Mouse (Mus musculus) thymus, postnatal 10 days (tissue): ENCODE data around the gene Sorcs2.
"Not testable (repeated sequence)": the region's sequence is repeated elsewhere in the genome, so short reads cannot be mapped to it uniquely, and the experiment has no call there.

Source experiments
- DNase-seq, 2 experiments: peaks; one replicate each; pipeline ENCODE4 v3.0.0; 2021; ENCODE audit warnings: low spot score in 2 of 2

Sorcs2 gene

DNA sequence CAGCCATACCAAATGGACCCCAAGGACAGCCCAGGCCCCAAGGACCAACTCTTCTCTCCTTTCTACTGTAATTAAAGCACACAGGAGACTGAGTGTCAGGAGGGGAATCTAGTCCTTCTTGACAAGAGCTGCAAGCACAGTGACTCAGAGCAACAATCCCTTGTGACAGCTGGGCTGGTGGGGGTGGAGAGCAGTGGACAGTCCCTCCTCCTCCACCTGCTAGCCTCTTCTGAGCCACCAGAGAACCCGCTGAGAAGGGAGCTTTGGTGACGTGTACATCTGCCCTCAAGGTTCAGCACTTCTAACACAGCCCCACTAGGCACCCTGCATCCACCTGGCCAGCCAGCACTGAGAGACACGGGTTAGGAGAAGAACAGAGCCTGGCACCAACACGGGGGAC, 96.8 kb downstream of the Sorcs2 start:
- no peak for DNase-seq

GRCm38 (mm10) chr5:36298049-36298448, 99.9 kb downstream of the Sorcs2 start:
- no peak for DNase-seq

DNA sequence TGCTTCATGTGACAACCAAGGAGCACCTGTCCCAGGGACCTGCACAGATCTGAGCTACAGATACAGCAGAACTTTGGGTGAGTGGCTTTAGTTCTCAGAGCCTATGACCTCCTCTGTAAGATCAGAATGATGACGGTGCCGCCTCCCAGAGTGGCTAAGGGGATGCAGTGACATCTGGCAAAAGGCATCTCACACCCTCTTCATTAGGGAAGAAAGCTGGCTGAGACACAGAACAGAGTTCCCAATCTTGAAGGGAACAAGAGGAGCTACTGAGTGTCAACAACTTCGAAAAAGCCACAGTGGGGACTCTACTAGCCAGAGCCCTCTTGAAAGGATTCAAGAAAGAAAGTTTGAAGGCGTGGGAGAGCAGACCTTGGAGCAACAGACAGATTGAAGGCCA, 100.7 kb downstream of the Sorcs2 start:
- DNase-seq, result no peak

- no peak for DNase-seq
These were observed 104.6 kb downstream of the Sorcs2 start for GRCm38 (mm10) chr5:36293109-36293900.

DNA sequence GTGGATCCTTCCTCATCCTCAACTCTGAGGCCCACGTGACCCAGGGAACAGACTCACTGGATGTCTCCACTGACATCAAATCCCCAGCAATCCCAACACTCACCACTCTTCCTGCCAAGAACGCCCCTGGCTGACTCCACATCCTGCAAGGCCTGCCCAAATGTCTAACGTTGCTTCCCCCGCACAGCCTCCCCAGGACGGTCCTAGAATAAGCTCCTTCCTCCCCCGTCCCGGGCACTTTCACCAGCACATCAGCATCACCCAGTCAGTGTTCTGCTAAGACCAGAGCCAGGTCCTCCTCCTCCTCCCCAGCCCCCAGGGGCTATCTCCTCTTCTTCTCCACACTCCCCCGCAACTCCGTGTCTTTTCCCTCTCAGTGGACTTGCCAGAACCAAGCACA, 105.6 kb downstream of the Sorcs2 start:
- DNase-seq, result no peak

- DNase-seq, result peak; percentile 22 to 58
These were observed 106.7 kb downstream of the Sorcs2 start for GRCm38 (mm10) chr5:36291191-36291590.

DNA sequence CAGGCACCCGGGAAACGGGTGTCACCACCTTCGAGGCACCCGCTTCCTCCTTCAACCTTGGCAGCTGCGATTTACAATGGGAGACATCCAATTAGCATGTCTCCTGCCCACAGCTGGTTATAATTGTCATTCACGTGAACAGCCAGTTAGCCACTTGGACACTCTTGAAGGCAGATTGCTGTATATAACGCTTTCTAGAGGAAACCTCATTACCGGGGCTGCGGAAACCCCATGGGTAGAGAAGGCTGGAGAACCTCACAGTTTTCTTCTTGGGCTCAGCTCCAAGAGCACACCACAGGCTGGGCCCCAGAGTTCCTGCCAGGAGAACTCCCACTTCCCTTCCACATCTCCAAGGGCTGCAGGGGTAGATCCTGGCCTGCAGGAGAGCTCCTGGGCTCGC, 112.5 kb downstream of the Sorcs2 start:
- DNase-seq, result no peak

- DNase-seq, result no peak
These were observed 118.0 kb downstream of the Sorcs2 start for GRCm38 (mm10) chr5:36279896-36280295.

DNA sequence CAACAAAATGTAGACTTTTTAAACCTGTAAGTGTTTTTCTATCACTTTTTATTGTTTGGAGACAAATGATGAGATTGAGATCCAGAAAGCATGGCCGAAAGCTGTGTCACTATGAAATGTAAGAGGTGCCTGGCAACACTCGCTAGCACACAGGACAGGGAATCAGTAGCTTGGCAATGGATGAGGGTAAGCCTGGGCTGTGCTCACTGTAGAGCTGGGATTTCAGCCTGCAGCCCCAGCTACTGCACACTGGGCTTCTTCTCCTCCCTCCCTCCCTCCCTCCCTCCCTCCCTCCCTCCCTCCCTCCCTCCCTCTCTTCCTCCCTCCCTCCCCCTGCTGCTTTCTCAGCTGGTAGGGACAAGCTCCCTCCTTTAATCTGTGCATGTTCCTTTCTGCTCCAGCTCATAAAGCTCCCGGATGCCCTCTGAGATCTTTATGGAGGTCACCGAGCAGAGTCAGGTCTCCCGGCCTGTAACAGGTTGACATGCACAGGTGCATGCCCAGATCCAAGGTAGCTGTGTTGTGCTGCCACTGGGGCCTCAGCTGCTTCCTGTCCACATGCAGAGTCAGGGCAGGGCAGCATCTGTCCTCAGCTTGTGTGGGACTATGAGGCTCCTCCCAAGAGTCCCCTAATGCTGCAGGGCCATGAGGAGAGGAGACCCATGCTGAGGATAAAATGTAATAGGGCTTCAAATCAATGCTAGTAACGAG, 123.1 kb downstream of the Sorcs2 start:
- no peak for DNase-seq

GRCm38 (mm10) chr5:36267194-36267769, 130.7 kb downstream of the Sorcs2 start:
- no peak for DNase-seq

- no peak for DNase-seq
These were observed 137.1 kb downstream of the Sorcs2 start for GRCm38 (mm10) chr5:36260862-36261261.

- DNase-seq, result no peak
These were observed 138.2 kb downstream of the Sorcs2 start for GRCm38 (mm10) chr5:36259691-36260124.

- DNase-seq, result no peak
These were observed 139.4 kb downstream of the Sorcs2 start for GRCm38 (mm10) chr5:36258387-36259181.

- no peak for DNase-seq
These were observed 140.9 kb downstream of the Sorcs2 start for GRCm38 (mm10) chr5:36257008-36257407.

GRCm38 (mm10) chr5:36254642-36255516, 143.1 kb downstream of the Sorcs2 start:
- DNase-seq, result no peak

GRCm38 (mm10) chr5:36252746-36253504, 145.0 kb downstream of the Sorcs2 start:
- no peak for DNase-seq

- DNase-seq, result no peak
These were observed 149.9 kb downstream of the Sorcs2 start for GRCm38 (mm10) chr5:36248022-36248421.

GRCm38 (mm10) chr5:36237526-36237925, 160.4 kb downstream of the Sorcs2 start:
- not testable (repeated sequence) for DNase-seq

DNA sequence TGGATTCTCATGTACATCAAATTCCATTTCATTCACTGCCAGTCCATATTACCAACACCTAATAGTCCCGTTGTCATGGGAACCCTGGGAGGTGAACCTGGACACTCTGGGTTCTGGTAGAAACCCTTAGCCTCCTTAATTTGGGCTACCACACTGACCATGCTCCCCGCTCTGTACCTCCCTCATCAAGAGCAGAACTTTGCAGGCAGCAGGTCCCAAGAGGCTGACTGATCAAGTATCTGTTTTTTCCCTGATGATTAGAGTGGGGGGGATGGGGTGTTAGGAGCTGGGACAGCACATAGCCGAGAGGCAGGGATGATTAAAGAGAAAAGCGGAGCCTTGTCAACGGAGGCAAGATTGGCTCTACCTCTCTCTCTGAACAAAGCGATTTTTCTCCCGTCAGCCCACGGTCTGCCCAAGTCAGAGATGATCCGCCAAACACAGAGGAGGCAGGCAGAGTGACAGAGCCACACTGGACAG, 167.6 kb downstream of the Sorcs2 start:
- DNase-seq, result no peak
